Mouse (Mus musculus): ENCODE data around the gene H2-Eb2.

GRCm38 (mm10) chr17:34301670-34302190 lies 23.7 kb upstream of the H2-Eb2 start:
- TF ChIP-seq CTCF (IDR thresholded peaks at IDR 0.05; ENCODE audit: borderline replicate concordance, control insufficient read depth, extremely low read depth, insufficient read depth, low read length, poor library complexity) (no peak), POLR2A (IDR thresholded peaks at IDR 0.05; ENCODE audit: control insufficient read depth, extremely low read depth, insufficient read depth, low read length, poor library complexity) (no peak)
